Mouse (Mus musculus) layer of hippocampus, adult 6 months (tissue): ENCODE measurements around the gene Actr1b. TPM values are rescaled to one million over a fixed set of nuclear protein-coding genes. Genes with fewer than 3 reads are reported as not detected.

Experiments
- long read RNA-seq, 2 experiments: library from polyadenylated mRNA; unstranded; transcript quantifications; one replicate each; pipeline ENCODE4 v2.0.0; 2019 to 2020
- microRNA-seq: library from miRNA; unstranded; fragments of <30 nt; microRNA quantifications from one replicate; pipeline ENCODE4 v1.2.0, GENCODE M21; 2020
- polyA plus RNA-seq: library from polyadenylated mRNA; unstranded; fragments of <200 nt; fragmentation: Nextera tagmentation; gene quantifications from 2 replicates; pipeline ENCODE4 v1.2.3, GENCODE M21; 2021

Actr1b gene
- 116 and 123 TPM in 2 replicates for polyA plus RNA-seq
- long read RNA-seq, experiment 1, transcript Actr1b-201 (11 exons, 3,248 nt): major isoform, 247 of 350 reads
- long read RNA-seq, experiment 1, partial matches to known transcripts: 80 of 350 reads
- long read RNA-seq, experiment 1, other reads (novel, unspliced or antisense): 23 of 350 reads
- long read RNA-seq, experiment 2, transcript Actr1b-201 (11 exons, 3,248 nt): major isoform, 1,428 of 1,588 reads
- long read RNA-seq, experiment 2, partial matches to known transcripts: 67 of 1,588 reads
- long read RNA-seq, experiment 2, other reads (novel, unspliced or antisense): 93 of 1,588 reads

GRCm38 (mm10) chr1:36714311-36714710, at the start of gene Actr1b:
Gene Actr1b (minus strand): TSS chr1:36714422.

DNA sequence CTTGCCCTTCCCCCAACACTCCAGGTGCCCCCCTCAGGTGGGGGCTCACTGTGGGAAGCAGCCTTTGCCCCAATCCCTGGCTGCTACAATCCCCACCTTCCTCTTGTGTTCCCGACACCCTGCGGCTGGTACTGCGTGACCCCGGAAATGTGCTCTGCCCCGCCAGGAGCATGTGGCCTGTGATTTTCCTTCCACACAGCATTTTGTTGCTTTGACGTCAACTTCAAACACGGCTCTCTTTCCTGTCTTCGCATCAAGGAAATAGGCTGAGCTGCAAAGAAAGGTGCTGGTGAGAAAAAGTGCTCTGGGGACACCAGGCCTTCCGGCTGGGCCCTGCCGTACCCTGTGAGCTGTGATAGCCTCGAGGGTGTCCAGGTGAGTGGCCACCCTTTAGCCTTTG, 47.3 kb upstream of the Actr1b start, which contains the start of gene Zap70:
Gene Zap70, plus strand, starts transcription at position 231 of the 400 bp plus-strand sequence.

DNA sequence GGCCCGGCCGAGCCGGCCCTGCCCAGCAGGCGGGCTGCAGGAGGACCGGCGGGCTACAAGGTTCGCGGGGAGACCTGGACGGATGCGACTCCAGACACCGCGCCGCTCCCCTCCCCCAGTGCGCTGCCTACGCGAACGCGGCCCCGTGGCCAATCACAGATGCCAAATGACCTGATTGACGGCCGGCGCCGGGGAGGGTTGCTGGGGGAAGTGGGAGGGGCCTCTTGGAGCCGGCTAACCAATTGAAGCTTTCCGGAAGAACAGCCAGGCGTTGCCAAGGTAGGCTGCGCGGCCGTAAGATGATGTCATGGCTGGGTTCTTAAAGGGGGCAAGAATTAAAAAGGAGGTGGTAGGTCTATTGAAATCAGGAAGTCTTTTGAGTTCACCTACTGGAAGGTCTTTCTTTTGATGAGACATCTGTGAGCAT, 4.4 kb downstream of the Actr1b start, which contains the start of gene 4933424G06Rik:
Gene 4933424G06Rik, plus strand, starts transcription at position 296 of the 427 bp plus-strand sequence.

GRCm38 (mm10) chr1:36691271-36692155, 22.7 kb downstream of the Actr1b start, which contains the start of gene Cox5b:
Gene Cox5b (plus strand): TSS chr1:36691449.

GRCm38 (mm10) chr1:36682620-36683355, 31.4 kb downstream of the Actr1b start, which contains the start of gene Fam178b:
Gene Fam178b (minus strand): TSS chr1:36683183.

Small RNA genes within 50 kb of the gene (microRNA-seq; reads per million reads assigned to microRNA genes)
- gene Gm24133: not detected

Other genes starting within 250 kb of the Actr1b start
- 16.9 and 24.0 TPM in 2 replicates for gene Cnnm4, start 242.8 kb downstream of the Actr1b start, polyA plus RNA-seq
- gene Cnnm3, start 202.6 kb downstream of the Actr1b start, polyA plus RNA-seq: 2.4 and 3.2 TPM in 2 replicates
- gene Ankrd23, start 177.5 kb downstream of the Actr1b start, polyA plus RNA-seq: 0.20 and 0.49 TPM in 2 replicates
- 0.08 and 0.11 TPM in 2 replicates for gene Gm42417, start 175.0 kb downstream of the Actr1b start, polyA plus RNA-seq
- 16.5 and 18.3 TPM in 2 replicates for gene Ankrd39, start 167.0 kb downstream of the Actr1b start, polyA plus RNA-seq
- 0.49 and 0.77 TPM in 2 replicates for gene Sema4c, start 156.1 kb downstream of the Actr1b start, polyA plus RNA-seq
- gene Fam178b, start 31.2 kb downstream of the Actr1b start, polyA plus RNA-seq: 0.38 and 0.56 TPM in 2 replicates
- 2,870 and 2,984 TPM in 2 replicates for gene Cox5b, start 23.0 kb downstream of the Actr1b start, polyA plus RNA-seq
- gene 4933424G06Rik, start 4.3 kb downstream of the Actr1b start, polyA plus RNA-seq: 0.31 and 1.2 TPM in 2 replicates
- 4.5 and 7.1 TPM in 2 replicates for gene Zap70, start 47.4 kb upstream of the Actr1b start, polyA plus RNA-seq
- gene Tmem131, start 229.2 kb upstream of the Actr1b start, polyA plus RNA-seq: 4.9 and 5.1 TPM in 2 replicates